Mouse (Mus musculus): ENCODE measurements around the gene Rgs7. TPM values are rescaled to one million over a fixed set of nuclear protein-coding genes. Genes with fewer than 3 reads are reported as not detected.

The Rgs7 gene
- total RNA-seq, 2 experiments from 2014 or later: 108 to 120 TPM

GRCm38 (mm10) chr1:175069758-175070290 is 422.5 kb downstream of the Rgs7 start:
- intact Hi-C loops (cut with DNase I): no loop called here
- peak; percentile 17 to 27 for DNase-seq (ENCODE audit: low spot score in 2 of 2)

GRCm38 (mm10) chr1:175049121-175049520 is 443.2 kb downstream of the Rgs7 start:
- no peak for DNase-seq (ENCODE audit: low spot score in 2 of 2)
- intact Hi-C loops (cut with DNase I): no loop called here

- DNase-seq (ENCODE audit: low spot score in 2 of 2): no peak
- intact Hi-C loops (cut with DNase I): loop anchor here (5.0 kb wide), 1 partner anchor 561 kb away; no protein-coding TSS in a partner anchor
Measured at GRCm38 (mm10) chr1:175041167-175041817, 451.0 kb downstream of the Rgs7 start.

GRCm38 (mm10) chr1:175040038-175040437 is 452.3 kb downstream of the Rgs7 start:
- intact Hi-C loops (cut with DNase I): loop anchor here (5.0 kb wide), 1 partner anchor 562 kb away; no protein-coding TSS in a partner anchor
- DNase-seq (ENCODE audit: low spot score in 2 of 2): no peak

GRCm38 (mm10) chr1:175039567-175039966 is 452.7 kb downstream of the Rgs7 start:
- intact Hi-C loops (cut with DNase I): loop anchor here (10.0 kb wide), 1 partner anchor 635 kb away; no protein-coding TSS in a partner anchor
- DNase-seq (ENCODE audit: low spot score in 2 of 2): no peak

- no peak for DNase-seq (ENCODE audit: low spot score in 2 of 2)
- intact Hi-C loops (cut with DNase I): loop anchor here (10.0 kb wide), 1 partner anchor 639 kb away; no protein-coding TSS in a partner anchor
Measured at GRCm38 (mm10) chr1:175035461-175035860, 456.8 kb downstream of the Rgs7 start.

- no peak for DNase-seq (ENCODE audit: low spot score in 2 of 2)
- intact Hi-C loops (cut with DNase I): loop anchor here (10.0 kb wide), 1 partner anchor 643 kb away; no protein-coding TSS in a partner anchor
Measured at GRCm38 (mm10) chr1:175032015-175032414, 460.3 kb downstream of the Rgs7 start.

- intact Hi-C loops (cut with DNase I): no loop called here
- no peak for DNase-seq (ENCODE audit: low spot score in 2 of 2)
Measured at GRCm38 (mm10) chr1:175028716-175029204, 463.5 kb downstream of the Rgs7 start.

GRCm38 (mm10) chr1:175028267-175028666 is 464.0 kb downstream of the Rgs7 start:
- DNase-seq (ENCODE audit: low spot score in 2 of 2): no peak
- intact Hi-C loops (cut with DNase I): no loop called here

GRCm38 (mm10) chr1:175025781-175026309 is 466.5 kb downstream of the Rgs7 start:
- DNase-seq (ENCODE audit: low spot score in 2 of 2): no peak
- intact Hi-C loops (cut with DNase I): no loop called here

GRCm38 (mm10) chr1:175024136-175024535 is 468.2 kb downstream of the Rgs7 start:
- no peak for DNase-seq (ENCODE audit: low spot score in 2 of 2)
- intact Hi-C loops (cut with DNase I): no loop called here

Other genes starting within 250 kb of the Rgs7 start
- gene Kmo, start 127.9 kb upstream of the Rgs7 start, total RNA-seq (2021): under 1 TPM in 1 of 2 experiments, not detected in 1; 0.39 TPM
- gene Fh1, start 133.1 kb upstream of the Rgs7 start, total RNA-seq (2021): 10 to 100 TPM; 73.1 to 79.9 TPM
- 1 to 10 TPM; 5.9 to 8.2 TPM for gene Opn3, start 200.3 kb upstream of the Rgs7 start, total RNA-seq (2021)
- 10 to 100 TPM in 1 of 2 experiments, 1 to 10 TPM in 1; 10.0 to 10.4 TPM for gene Chml, start 200.4 kb upstream of the Rgs7 start, total RNA-seq (2021)
- gene Wdr64, start 206.1 kb upstream of the Rgs7 start, total RNA-seq (2021): not detected

Measured in left cerebral cortex, postnatal 36 days (tissue).